Mouse (Mus musculus): ENCODE measurements around the gene Ino80d. TPM values are rescaled to one million over a fixed set of nuclear protein-coding genes. Genes with fewer than 3 reads are reported as not detected.

The Ino80d gene
- polyA plus RNA-seq, 1 experiment from 2014 or later, result 8.2 TPM

DNA sequence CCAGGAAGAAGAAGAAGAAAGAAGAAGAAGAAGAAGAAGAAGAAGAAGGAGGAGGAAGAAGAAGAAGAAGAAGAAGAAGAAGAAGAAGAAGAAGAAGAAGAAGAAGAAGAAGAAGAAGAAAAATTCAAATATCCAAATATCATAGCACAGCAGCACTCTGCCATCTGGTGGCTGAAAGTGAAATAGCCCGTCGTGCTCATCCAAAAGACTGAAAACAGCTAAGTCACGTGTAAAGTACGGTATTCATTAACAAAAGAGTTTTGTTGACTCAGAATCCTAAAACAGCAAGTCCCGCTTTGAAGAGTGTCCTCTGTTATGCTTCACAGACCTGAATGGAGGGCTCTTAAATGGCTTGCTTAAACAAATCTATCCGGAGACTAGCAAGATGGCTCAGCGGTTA lies 128.2 kb downstream of the Ino80d start:
- H3K9ac ChIP-seq (replicated peaks), result no peak overlapping the region
- H3K27ac ChIP-seq (replicated peaks), result no peak overlapping the region
- 12% methylated on average over 7 of the region's 7 CpGs for WGBS
- H3K4me1 ChIP-seq, result 0 out of 2 replicates have a peak, but pooled peaks cover 3% of the 10 kb centered on the region
- H3K4me3 ChIP-seq (replicated peaks), result no peak overlapping the region
- H3K4me2 ChIP-seq, result peak overlapping the region; percentile 47
- ATAC-seq (ENCODE audit: low FRiP score), result no peak
- H3K9me3 ChIP-seq (replicated peaks), result no peaks in the 10 kb centered on the region
- no peaks in the 10 kb centered on the region for H3K36me3 ChIP-seq
- H3K27me3 ChIP-seq (replicated peaks), result no peaks in the 10 kb centered on the region

DNA sequence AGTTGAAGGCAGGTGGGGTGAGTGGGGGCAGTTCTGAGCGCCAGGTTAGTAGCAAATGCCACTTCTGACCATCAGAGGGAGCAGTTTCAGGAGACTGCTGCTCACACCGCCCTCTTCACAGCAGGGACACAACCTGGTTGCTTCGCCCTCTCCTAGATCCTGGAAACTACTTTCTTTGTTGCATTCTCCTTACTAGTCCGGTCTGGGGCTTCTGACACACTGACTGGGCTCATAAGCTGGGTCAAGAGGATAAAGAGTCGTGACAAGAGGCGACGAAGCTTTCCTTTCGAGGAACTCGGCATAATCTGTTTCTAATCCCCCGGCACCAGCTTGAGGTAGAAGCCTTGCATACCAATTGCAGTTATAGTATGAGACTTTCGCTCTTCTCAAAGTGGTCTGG lies 129.9 kb downstream of the Ino80d start:
- ATAC-seq (ENCODE audit: low FRiP score), result no peak
- H3K9ac ChIP-seq (replicated peaks), result no peak overlapping the region
- H3K27me3 ChIP-seq (replicated peaks), result no peaks in the 10 kb centered on the region
- no peaks in the 10 kb centered on the region for H3K36me3 ChIP-seq
- no peaks in the 10 kb centered on the region for H3K9me3 ChIP-seq (replicated peaks)
- H3K4me3 ChIP-seq (replicated peaks), result no peak overlapping the region
- H3K4me2 ChIP-seq, result peak overlapping the region; percentile 37
- WGBS, result 44% methylated on average over 11 of the region's 11 CpGs
- 0 out of 2 replicates have a peak, but pooled peaks cover 3% of the 10 kb centered on the region for H3K4me1 ChIP-seq
- no peak overlapping the region for H3K27ac ChIP-seq (replicated peaks)

DNA sequence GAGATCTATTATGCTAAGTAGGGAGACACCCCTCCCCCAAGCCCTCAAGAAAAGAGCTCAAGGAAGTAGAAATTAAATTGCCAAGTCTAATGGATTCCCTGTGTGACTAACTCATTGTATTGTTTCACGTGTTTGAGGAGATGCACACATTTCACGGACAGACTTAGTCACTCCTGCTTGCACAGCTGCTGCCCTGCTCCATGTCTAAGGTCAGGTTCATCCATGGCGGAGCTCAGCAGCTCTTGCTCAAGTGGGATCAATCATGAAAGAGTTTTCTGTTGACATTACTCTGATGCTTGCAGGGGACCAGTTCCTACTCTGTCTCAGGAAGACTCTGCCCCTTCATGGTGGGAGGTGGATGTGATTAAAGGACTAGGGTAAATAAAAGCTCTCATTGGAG lies 137.7 kb downstream of the Ino80d start:
- 32% methylated on average over 3 of the region's 3 CpGs for WGBS
- no peaks in the 10 kb centered on the region for H3K36me3 ChIP-seq
- H3K9ac ChIP-seq (replicated peaks), result no peak overlapping the region
- H3K9me3 ChIP-seq (replicated peaks), result no peaks in the 10 kb centered on the region
- no peaks in the 10 kb centered on the region for H3K27me3 ChIP-seq (replicated peaks)
- H3K4me3 ChIP-seq (replicated peaks), result no peak overlapping the region
- no peak overlapping the region for H3K4me2 ChIP-seq
- H3K27ac ChIP-seq (replicated peaks), result no peak overlapping the region
- ATAC-seq (ENCODE audit: low FRiP score), result no peak
- no peaks in the 10 kb centered on the region for H3K4me1 ChIP-seq

DNA sequence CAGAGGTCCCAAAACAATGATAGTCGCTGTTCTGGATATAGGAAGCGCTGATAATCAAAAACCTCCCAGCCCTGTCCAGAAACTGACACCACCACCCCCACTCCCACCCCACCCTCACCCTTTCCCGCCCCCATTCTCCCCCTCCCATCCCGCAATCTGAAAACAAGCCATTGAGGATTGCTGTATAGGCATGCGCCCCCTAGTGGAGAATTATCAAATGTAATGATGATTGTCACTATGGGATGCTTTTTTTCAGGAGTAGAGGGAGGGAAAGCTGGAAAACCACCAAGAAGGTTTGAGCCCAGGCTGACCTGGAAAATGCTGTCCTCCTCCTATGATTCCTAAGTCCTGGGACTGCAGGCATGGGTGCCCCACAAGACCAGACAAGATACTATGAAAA lies 147.6 kb downstream of the Ino80d start:
- H3K9ac ChIP-seq (replicated peaks), result no peak overlapping the region
- no peak overlapping the region for H3K27ac ChIP-seq (replicated peaks)
- no peak for ATAC-seq (ENCODE audit: low FRiP score)
- H3K27me3 ChIP-seq (replicated peaks), result no peaks in the 10 kb centered on the region
- H3K9me3 ChIP-seq (replicated peaks), result no peaks in the 10 kb centered on the region
- WGBS, result 25% methylated on average over 5 of the region's 5 CpGs
- no peaks in the 10 kb centered on the region for H3K36me3 ChIP-seq
- no peak overlapping the region for H3K4me3 ChIP-seq (replicated peaks)
- peaks cover 13% of the 10 kb centered on the region for H3K4me1 ChIP-seq
- no peak overlapping the region for H3K4me2 ChIP-seq

DNA sequence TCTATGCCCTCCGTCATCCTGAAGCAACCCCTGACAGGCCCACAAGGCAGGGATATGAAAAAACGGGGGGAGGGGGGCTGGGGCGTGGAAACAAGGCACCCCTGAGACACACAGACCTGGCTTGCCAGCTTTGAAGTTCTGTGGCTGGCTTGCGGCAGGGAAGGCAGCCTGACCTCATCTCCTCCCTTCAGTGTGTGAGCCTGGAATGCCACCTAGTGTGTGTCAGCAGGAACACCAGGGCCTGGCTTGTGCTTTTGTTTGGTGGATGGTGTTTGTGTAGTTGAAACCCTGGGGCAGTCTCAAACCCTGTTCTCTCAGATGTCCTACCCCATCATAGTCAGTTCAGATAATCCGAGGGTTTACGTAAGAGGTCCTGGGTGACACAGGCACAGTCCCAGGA lies 150.2 kb downstream of the Ino80d start:
- Histone ChIP-seq H3K27me3 (replicated peaks) (0 out of 2 replicates have a peak, but pooled peaks cover 3% of the 10 kb centered on the region), H3K9ac (replicated peaks) (no peak overlapping the region), H3K36me3 (no peaks in the 10 kb centered on the region), H3K4me3 (replicated peaks) (no peak overlapping the region), H3K27ac (replicated peaks) (no peak overlapping the region), H3K4me1 (peaks cover 13% of the 10 kb centered on the region), H3K4me2 (no peak overlapping the region), H3K9me3 (replicated peaks) (no peaks in the 10 kb centered on the region)
- peak; percentile 92 for ATAC-seq (ENCODE audit: low FRiP score)
- 24% methylated on average over 6 of the region's 6 CpGs for WGBS

DNA sequence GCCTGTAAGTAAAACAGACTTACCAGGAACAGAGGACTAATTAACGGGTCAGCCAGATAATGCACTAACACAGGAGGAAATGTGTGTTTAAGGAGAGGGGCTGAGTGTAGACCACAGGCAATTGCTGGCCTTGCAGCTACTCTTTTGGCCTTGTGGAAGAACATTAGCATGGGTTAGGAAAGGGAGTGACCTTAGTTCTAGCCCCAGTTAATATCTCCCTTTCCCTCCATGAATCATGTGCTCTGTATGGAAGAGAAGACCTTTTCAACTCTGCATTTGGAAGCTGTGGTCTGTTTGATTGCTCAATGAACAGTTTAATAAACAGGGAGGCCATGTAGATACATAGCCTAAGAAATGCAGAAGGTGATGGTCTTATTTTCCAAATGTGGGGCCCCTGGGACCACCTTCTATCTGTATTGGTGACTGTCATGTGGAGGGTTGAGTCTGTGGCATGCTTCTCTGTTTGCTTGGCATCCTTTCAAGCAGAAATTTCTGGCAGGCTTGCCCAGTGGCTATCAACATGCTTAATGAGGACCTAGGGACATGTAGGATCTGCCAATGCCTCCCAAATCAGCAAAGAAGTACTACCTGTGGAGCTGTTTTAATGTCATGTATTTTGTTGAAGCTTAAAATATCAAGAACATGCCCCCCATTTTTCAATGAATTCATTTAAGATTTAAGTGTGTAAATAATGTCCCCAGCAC lies 157.4 kb downstream of the Ino80d start:
- Histone ChIP-seq H3K36me3 (no peaks in the 10 kb centered on the region), H3K9ac (replicated peaks) (no peak overlapping the region), H3K4me3 (replicated peaks) (no peak overlapping the region), H3K9me3 (replicated peaks) (no peaks in the 10 kb centered on the region), H3K4me1 (no peaks in the 10 kb centered on the region), H3K27ac (replicated peaks) (no peak overlapping the region), H3K27me3 (replicated peaks) (0 out of 2 replicates have a peak, but pooled peaks cover 3% of the 10 kb centered on the region), H3K4me2 (no peak overlapping the region)
- no peak for ATAC-seq (ENCODE audit: low FRiP score)
- 72% methylated on average over 1 of the region's 1 CpGs for WGBS

DNA sequence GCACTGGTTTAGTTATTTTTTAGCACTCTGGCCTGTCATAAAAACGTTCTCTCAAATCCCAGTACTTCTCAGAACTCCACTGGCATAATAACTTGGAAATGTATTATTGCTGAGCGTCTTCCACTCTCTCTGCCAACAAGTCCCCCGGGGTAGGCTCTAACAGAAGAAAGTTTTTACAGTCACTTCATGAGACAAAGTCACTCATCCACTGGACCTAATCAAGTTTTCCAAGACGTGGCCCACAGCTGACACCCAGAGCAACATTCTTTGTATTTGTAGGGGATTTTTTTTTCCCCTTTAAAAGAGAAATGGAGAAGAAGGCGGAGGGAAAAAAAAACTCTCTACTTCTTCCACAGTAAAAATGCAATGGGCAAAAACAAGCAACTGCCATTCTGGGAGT lies 157.9 kb downstream of the Ino80d start:
- ATAC-seq (ENCODE audit: low FRiP score), result no peak
- H3K27ac ChIP-seq (replicated peaks), result no peak overlapping the region
- H3K9ac ChIP-seq (replicated peaks), result no peak overlapping the region
- H3K4me3 ChIP-seq (replicated peaks), result no peak overlapping the region
- H3K4me1 ChIP-seq, result peaks cover 2% of the 10 kb centered on the region
- 0 out of 2 replicates have a peak, but pooled peaks cover 3% of the 10 kb centered on the region for H3K27me3 ChIP-seq (replicated peaks)
- WGBS, result 75% methylated on average over 5 of the region's 5 CpGs
- no peaks in the 10 kb centered on the region for H3K9me3 ChIP-seq (replicated peaks)
- H3K4me2 ChIP-seq, result no peak overlapping the region
- H3K36me3 ChIP-seq, result no peaks in the 10 kb centered on the region

DNA sequence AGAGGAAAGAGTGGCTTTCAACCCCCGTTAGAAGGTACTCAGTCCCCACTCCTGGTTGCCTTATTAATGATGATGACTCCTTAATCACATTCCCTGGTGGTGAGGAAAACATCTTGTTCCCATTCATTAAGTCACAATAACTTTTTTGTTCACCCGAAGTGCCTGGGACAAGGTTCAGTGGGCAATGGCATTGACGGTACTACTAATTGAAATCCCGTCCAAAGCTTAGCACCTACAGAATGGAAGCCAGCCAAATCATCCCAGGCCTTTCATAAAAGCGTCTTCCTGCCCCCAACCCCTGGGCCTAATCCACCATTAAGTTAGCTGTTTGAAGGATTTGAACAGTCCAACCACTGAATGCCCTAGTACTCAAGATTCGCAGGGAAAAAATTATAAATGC lies 159.1 kb downstream of the Ino80d start:
- peaks cover 13% of the 10 kb centered on the region for H3K4me1 ChIP-seq
- no peak for ATAC-seq (ENCODE audit: low FRiP score)
- WGBS, result 40% methylated on average over 6 of the region's 6 CpGs
- no peak overlapping the region for H3K4me2 ChIP-seq
- no peaks in the 10 kb centered on the region for H3K27me3 ChIP-seq (replicated peaks)
- H3K9ac ChIP-seq (replicated peaks), result no peak overlapping the region
- no peak overlapping the region for H3K27ac ChIP-seq (replicated peaks)
- no peaks in the 10 kb centered on the region for H3K9me3 ChIP-seq (replicated peaks)
- H3K36me3 ChIP-seq, result no peaks in the 10 kb centered on the region
- no peak overlapping the region for H3K4me3 ChIP-seq (replicated peaks)

DNA sequence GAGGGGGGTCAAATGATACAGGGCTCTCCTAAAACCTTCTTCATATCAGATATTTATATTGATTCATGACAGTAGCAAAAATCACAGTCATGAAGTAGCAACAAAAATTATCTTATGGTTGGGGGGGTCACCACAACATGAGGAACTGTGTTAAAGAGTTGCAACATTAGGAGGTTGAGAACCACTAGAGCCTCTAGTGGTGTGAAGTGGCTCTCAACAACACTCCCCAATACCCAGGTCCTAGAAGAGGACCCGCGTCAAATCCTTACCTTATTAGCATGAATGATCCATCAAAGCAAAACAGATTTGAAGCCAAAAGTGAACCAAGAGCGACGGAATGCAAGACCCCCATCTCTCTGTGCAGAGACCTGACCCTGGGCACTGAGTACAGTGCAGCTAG lies 161.4 kb downstream of the Ino80d start:
- no peaks in the 10 kb centered on the region for H3K36me3 ChIP-seq
- WGBS, result 93% methylated on average over 4 of the region's 4 CpGs
- no peak overlapping the region for H3K9ac ChIP-seq (replicated peaks)
- H3K4me2 ChIP-seq, result no peak overlapping the region
- no peak overlapping the region for H3K4me3 ChIP-seq (replicated peaks)
- no peaks in the 10 kb centered on the region for H3K27me3 ChIP-seq (replicated peaks)
- H3K9me3 ChIP-seq (replicated peaks), result no peaks in the 10 kb centered on the region
- H3K4me1 ChIP-seq, result peaks cover 14% of the 10 kb centered on the region
- no peak for ATAC-seq (ENCODE audit: low FRiP score)
- H3K27ac ChIP-seq (replicated peaks), result no peak overlapping the region

DNA sequence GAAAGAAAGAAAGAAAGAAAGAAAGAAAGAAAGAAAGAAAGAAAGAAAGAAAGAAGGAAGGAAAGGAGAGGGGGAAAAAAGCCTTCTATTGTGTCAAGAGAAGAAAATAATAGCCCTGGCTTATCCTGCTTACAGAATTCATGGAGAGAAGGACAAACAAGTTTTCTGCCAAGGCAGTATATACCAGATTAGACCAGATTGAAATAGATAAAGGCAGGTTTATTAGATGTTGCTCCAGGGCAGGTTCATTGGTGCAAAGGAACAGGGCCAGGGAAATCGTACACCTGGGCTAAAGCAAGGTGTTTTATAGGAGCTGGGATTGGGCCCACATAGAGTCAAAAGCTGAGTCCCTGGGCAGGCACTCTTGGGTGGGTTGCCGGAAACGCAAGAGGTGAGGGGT lies 162.1 kb downstream of the Ino80d start:
- ATAC-seq (ENCODE audit: low FRiP score), result no peak
- Histone ChIP-seq H3K4me2 (no peak overlapping the region), H3K27ac (replicated peaks) (no peak overlapping the region), H3K36me3 (no peaks in the 10 kb centered on the region), H3K9ac (replicated peaks) (no peak overlapping the region), H3K9me3 (replicated peaks) (no peaks in the 10 kb centered on the region), H3K27me3 (replicated peaks) (no peaks in the 10 kb centered on the region), H3K4me3 (replicated peaks) (no peak overlapping the region), H3K4me1 (peaks cover 20% of the 10 kb centered on the region)
- 95% methylated on average over 3 of the region's 3 CpGs for WGBS

DNA sequence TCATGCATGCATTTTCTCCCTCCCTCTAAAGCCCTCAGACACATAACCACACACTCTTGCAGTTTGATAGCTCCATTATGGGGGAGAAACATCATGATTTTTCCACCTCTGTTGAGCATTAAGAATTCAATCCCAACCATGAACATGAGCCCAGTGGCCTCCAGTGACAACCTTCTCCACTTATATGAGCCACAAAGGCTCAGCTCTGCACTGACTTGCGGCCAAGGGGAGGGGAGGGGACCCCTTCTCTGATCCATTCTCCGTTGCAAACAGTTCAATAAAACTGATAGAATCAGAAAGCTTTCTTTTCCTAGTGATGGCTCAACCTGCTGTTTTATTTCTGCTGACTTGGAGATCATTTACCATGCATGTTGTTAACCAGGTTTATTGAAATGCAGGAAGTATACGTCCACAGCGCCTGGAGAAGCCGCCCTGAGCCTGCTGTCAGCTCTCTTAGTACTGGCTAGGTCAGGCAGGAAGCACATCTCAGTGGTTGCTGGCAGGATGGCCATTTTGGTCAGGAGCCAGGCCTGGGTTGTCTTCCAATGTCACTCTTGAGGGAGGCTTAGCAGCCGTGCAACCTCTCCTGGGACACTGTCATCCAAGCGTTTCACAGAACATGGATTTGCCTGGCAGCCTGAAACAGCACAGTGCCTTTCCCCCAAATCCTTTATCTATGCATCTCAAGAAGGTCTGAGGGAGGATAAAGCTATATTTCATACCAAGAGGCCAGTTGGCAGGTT lies 163.2 kb downstream of the Ino80d start:
- Histone ChIP-seq H3K4me2 (no peak overlapping the region), H3K9ac (replicated peaks) (no peak overlapping the region), H3K4me1 (peaks cover 25% of the 10 kb centered on the region), H3K27me3 (replicated peaks) (no peaks in the 10 kb centered on the region), H3K36me3 (no peaks in the 10 kb centered on the region), H3K9me3 (replicated peaks) (no peaks in the 10 kb centered on the region), H3K4me3 (replicated peaks) (no peak overlapping the region), H3K27ac (replicated peaks) (peak overlapping the region; percentile 51)
- ATAC-seq (ENCODE audit: low FRiP score), result no peak; the same call in 1 of the 2 replicates
- 28% methylated on average over 7 of the region's 7 CpGs for WGBS

DNA sequence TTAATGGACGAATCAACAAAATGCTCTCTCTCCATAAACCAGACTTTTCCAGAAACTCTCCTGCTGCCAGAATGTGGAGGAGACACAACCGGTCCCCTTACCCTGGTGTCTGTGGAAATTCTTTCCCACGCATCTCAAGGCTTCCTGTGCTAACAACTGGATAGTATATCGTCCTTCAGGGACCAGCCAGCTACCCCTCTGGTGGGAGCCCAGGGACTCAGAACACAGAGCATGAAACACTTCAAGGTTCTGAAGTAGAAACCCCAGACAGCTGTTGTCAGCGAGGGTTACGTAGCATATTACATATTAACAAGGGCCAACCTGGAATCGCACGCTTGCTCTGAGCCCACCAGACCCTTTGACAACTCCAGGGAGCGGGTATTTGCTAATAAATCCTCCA lies 163.9 kb downstream of the Ino80d start:
- Histone ChIP-seq H3K36me3 (no peaks in the 10 kb centered on the region), H3K9me3 (replicated peaks) (no peaks in the 10 kb centered on the region), H3K9ac (replicated peaks) (no peak overlapping the region), H3K27ac (replicated peaks) (no peak overlapping the region), H3K4me3 (replicated peaks) (no peak overlapping the region), H3K4me1 (peaks cover 25% of the 10 kb centered on the region), H3K4me2 (no peak overlapping the region), H3K27me3 (replicated peaks) (no peaks in the 10 kb centered on the region)
- WGBS, result 59% methylated on average over 9 of the region's 9 CpGs
- ATAC-seq (ENCODE audit: low FRiP score), result no peak

Measured in neural tube, embryonic 15.5 days (tissue).